In genomic region chr19:51232525-51232924, GRCm38 (mm10) we compare ENCODE assay signal across 26 mouse cellular contexts.
DNase-seq lines count a peak whose midpoint lies in the region; ATAC-seq and TF ChIP-seq lines count a peak whose summit lies in the region.
"Had no signal": no experiment of that assay in that cellular context is flagged by ENCODE, and none has a peak within 500 bp of the region (broad histone marks: within the 10 kb centered on the region; RNA-seq: fewer than 3 reads in every experiment).

No protein-coding gene starts in this region.

- ATAC-seq in forebrain, embryonic 15.5 days (replicated peaks), result no peak
- ATAC-seq in forebrain, embryonic 12.5 days (ENCODE audit: low FRiP score), result peak; percentile 71; the same call in 1 of the 2 replicates
- ATAC-seq in midbrain, embryonic 12.5 days (ENCODE audit: low FRiP score, low read depth), result peak; percentile 83
- no peak for ATAC-seq in heart, embryonic 12.5 days (ENCODE audit: insufficient number of reproducible peaks, low FRiP score)
- ATAC-seq in lung, postnatal 0 days, result no peak
- ATAC-seq: CD4-positive, CD25-positive, alpha-beta regulatory T cell, adult 4 months had no signal

- no peak overlapping the region for H3K9ac ChIP-seq in forebrain, embryonic 15.5 days (replicated peaks)
- no peak overlapping the region for H3K9ac ChIP-seq in forebrain, embryonic 12.5 days
- no peak overlapping the region for H3K9ac ChIP-seq in midbrain, embryonic 12.5 days (replicated peaks)
- H3K9ac ChIP-seq in heart, embryonic 12.5 days, result no peak overlapping the region
- no peak overlapping the region for H3K9ac ChIP-seq in lung, postnatal 0 days (replicated peaks; ENCODE audit: low read depth)
- H3K9ac ChIP-seq: liver, embryonic 13.5 days; neural tube, embryonic 13.5 days; stomach, embryonic 15.5 days had no signal

- no peaks in the 10 kb centered on the region for H3K27me3 ChIP-seq in forebrain, embryonic 10.5 days (ENCODE audit: poor library complexity, severe bottlenecking)
- no peaks in the 10 kb centered on the region for H3K27me3 ChIP-seq in forebrain, embryonic 15.5 days
- no peaks in the 10 kb centered on the region for H3K27me3 ChIP-seq in forebrain, embryonic 12.5 days
- H3K27me3 ChIP-seq in midbrain, embryonic 12.5 days, result no peaks in the 10 kb centered on the region; the same call in 1 of the 2 replicates
- no peaks in the 10 kb centered on the region for H3K27me3 ChIP-seq in heart, embryonic 12.5 days (replicated peaks)
- no peaks in the 10 kb centered on the region for H3K27me3 ChIP-seq in lung, postnatal 0 days (replicated peaks; ENCODE audit: insufficient read depth, low read length)
- H3K27me3 ChIP-seq: liver, embryonic 13.5 days; megakaryocyte, embryonic 14.5 days; neural tube, embryonic 13.5 days; stomach, embryonic 15.5 days had no signal

- H3K27ac ChIP-seq in forebrain, embryonic 10.5 days, result peak overlapping the region; percentile 70
- no peak overlapping the region for H3K27ac ChIP-seq in forebrain, embryonic 15.5 days (replicated peaks)
- no peak overlapping the region for H3K27ac ChIP-seq in forebrain, embryonic 12.5 days
- H3K27ac ChIP-seq in midbrain, embryonic 12.5 days (replicated peaks), result no peak overlapping the region
- H3K27ac ChIP-seq in heart, embryonic 12.5 days (ENCODE audit: poor library complexity, severe bottlenecking), result no peak overlapping the region
- no peak overlapping the region for H3K27ac ChIP-seq in lung, postnatal 0 days (ENCODE audit: low read length)
- H3K27ac ChIP-seq: heart, adult 2 months; kidney, postnatal 0 days; left cerebral cortex, adult 2 months; liver, embryonic 13.5 days; neural tube, embryonic 13.5 days; stomach, embryonic 15.5 days had no signal

- H3K4me1 ChIP-seq in forebrain, embryonic 10.5 days, result peaks cover 15% of the 10 kb centered on the region
- H3K4me1 ChIP-seq in forebrain, embryonic 15.5 days, result peaks cover 3% of the 10 kb centered on the region; the same call in 1 of the 2 replicates
- H3K4me1 ChIP-seq in forebrain, embryonic 12.5 days, result no peaks in the 10 kb centered on the region
- H3K4me1 ChIP-seq in midbrain, embryonic 12.5 days, result peaks cover 3% of the 10 kb centered on the region; the same call in 1 of the 2 replicates
- H3K4me1 ChIP-seq in heart, embryonic 12.5 days (replicated peaks), result no peaks in the 10 kb centered on the region
- no peaks in the 10 kb centered on the region for H3K4me1 ChIP-seq in lung, postnatal 0 days (ENCODE audit: insufficient read depth, low read depth, low read length)
- H3K4me1 ChIP-seq: liver, embryonic 13.5 days; megakaryocyte, embryonic 14.5 days; neural tube, embryonic 13.5 days; stomach, embryonic 15.5 days had no signal

- no peaks in the 10 kb centered on the region for H3K36me3 ChIP-seq in forebrain, embryonic 10.5 days (replicated peaks)
- no peaks in the 10 kb centered on the region for H3K36me3 ChIP-seq in forebrain, embryonic 15.5 days
- no peaks in the 10 kb centered on the region for H3K36me3 ChIP-seq in forebrain, embryonic 12.5 days (replicated peaks)
- H3K36me3 ChIP-seq in midbrain, embryonic 12.5 days, result no peaks in the 10 kb centered on the region
- H3K36me3 ChIP-seq in heart, embryonic 12.5 days, result no peaks in the 10 kb centered on the region
- H3K36me3 ChIP-seq in lung, postnatal 0 days (ENCODE audit: insufficient read depth, low read length), result no peaks in the 10 kb centered on the region
- H3K36me3 ChIP-seq: liver, embryonic 13.5 days; neural tube, embryonic 13.5 days; stomach, embryonic 15.5 days had no signal

- H3K9me3 ChIP-seq in forebrain, embryonic 10.5 days, result no peaks in the 10 kb centered on the region
- no peaks in the 10 kb centered on the region for H3K9me3 ChIP-seq in forebrain, embryonic 15.5 days
- H3K9me3 ChIP-seq in forebrain, embryonic 12.5 days, result no peaks in the 10 kb centered on the region
- H3K9me3 ChIP-seq in midbrain, embryonic 12.5 days, result no peaks in the 10 kb centered on the region
- H3K9me3 ChIP-seq in heart, embryonic 12.5 days (replicated peaks), result no peaks in the 10 kb centered on the region
- H3K9me3 ChIP-seq in lung, postnatal 0 days (ENCODE audit: low read length), result no peaks in the 10 kb centered on the region
- H3K9me3 ChIP-seq: liver, embryonic 13.5 days; megakaryocyte, embryonic 14.5 days; neural tube, embryonic 13.5 days; stomach, embryonic 15.5 days had no signal

- WGBS in forebrain, embryonic 10.5 days, result 30% methylated on average over 2 of the region's 2 CpGs
- 5% methylated on average over 2 of the region's 2 CpGs for WGBS in forebrain, embryonic 15.5 days
- WGBS in forebrain, embryonic 12.5 days, result 1% methylated on average over 2 of the region's 2 CpGs
- 7% methylated on average over 2 of the region's 2 CpGs for WGBS in midbrain, embryonic 12.5 days
- 67% methylated on average over 2 of the region's 2 CpGs for WGBS in heart, embryonic 12.5 days
- 66% methylated on average over 2 of the region's 2 CpGs for WGBS in lung, postnatal 0 days

- no peak for TF ChIP-seq EP300 in lung, postnatal 0 days (IDR thresholded peaks at IDR 0.05)

- no peak for TF ChIP-seq CTCF in lung, postnatal 0 days (IDR thresholded peaks at IDR 0.05)

- no peak overlapping the region for H3K4me2 ChIP-seq in forebrain, embryonic 15.5 days (replicated peaks)
- no peak overlapping the region for H3K4me2 ChIP-seq in forebrain, embryonic 12.5 days
- no peak overlapping the region for H3K4me2 ChIP-seq in midbrain, embryonic 12.5 days (replicated peaks)
- H3K4me2 ChIP-seq in heart, embryonic 12.5 days, result no peak overlapping the region
- H3K4me2 ChIP-seq in lung, postnatal 0 days (replicated peaks; ENCODE audit: low read depth, low read length), result no peak overlapping the region
- H3K4me2 ChIP-seq: liver, embryonic 13.5 days; neural tube, embryonic 13.5 days; stomach, embryonic 15.5 days had no signal

- no peak overlapping the region for H3K4me3 ChIP-seq in forebrain, embryonic 10.5 days
- no peak overlapping the region for H3K4me3 ChIP-seq in forebrain, embryonic 15.5 days
- H3K4me3 ChIP-seq in forebrain, embryonic 12.5 days (replicated peaks), result no peak overlapping the region
- H3K4me3 ChIP-seq in midbrain, embryonic 12.5 days, result no peak overlapping the region
- no peak overlapping the region for H3K4me3 ChIP-seq in heart, embryonic 12.5 days
- H3K4me3 ChIP-seq in lung, postnatal 0 days (ENCODE audit: low read depth, low read length), result no peak overlapping the region
- H3K4me3 ChIP-seq: heart, adult 2 months; left cerebral cortex, adult 2 months; liver, embryonic 13.5 days; megakaryocyte, embryonic 14.5 days; myocyte; neural tube, embryonic 13.5 days; stomach, embryonic 15.5 days had no signal

- DNase-seq in forebrain, embryonic 10.5 days (ENCODE audit: extremely low spot score, low spot score), result no peak
- peak; percentile 11 for DNase-seq in Muller cell, postnatal 12 days (ENCODE audit: inconsistent ontology term)
- DNase-seq in lung, postnatal 0 days (ENCODE audit: low spot score), result no peak
- no peak for DNase-seq in kidney, adult 11 months
- DNase-seq: cerebellum, adult 18-20 months; cerebellum, postnatal 14 days; gastrocnemius, postnatal 25 days; heart, adult 2 months; heart, postnatal 36 days; kidney, adult 2 months; layer of hippocampus, adult 9-11 months; liver, embryonic 13.5 days; lung, adult 2 months; right cerebral cortex, postnatal 4 days; thymus, postnatal 36 days had no signal

Comparison
In these comparisons a context has a peak if more than half of its experiments do, and no peak if none do; other contexts are left out.
1. ATAC-seq: peak in forebrain, embryonic 12.5 days (single experiment) and midbrain, embryonic 12.5 days (single experiment); none in forebrain, embryonic 15.5 days (single experiment), heart, embryonic 12.5 days (single experiment) and lung, postnatal 0 days (single experiment).